Mouse (Mus musculus) erythroblast, embryonic 14.5 days (primary cell): ENCODE measurements at regions not wholly inside any gene's neighbourhood (a gene's known extent, or its start where the extent isn't known, plus 50 kb on each side); places are given as distances from the start of the nearest gene placed in this dataset.

Experiments
- GATA1 ChIP-seq: IDR thresholded peaks from 2 replicates; pipeline ENCODE4 v1.6.1; 2012; ENCODE audit warnings: low read length, inconsistent platforms, mixed read lengths
- TAL1 ChIP-seq: IDR thresholded peaks from 3 replicates; pipeline ENCODE4 v1.6.1; 2012; ENCODE audit warnings: low read length, inconsistent platforms, mixed read lengths

DNA sequence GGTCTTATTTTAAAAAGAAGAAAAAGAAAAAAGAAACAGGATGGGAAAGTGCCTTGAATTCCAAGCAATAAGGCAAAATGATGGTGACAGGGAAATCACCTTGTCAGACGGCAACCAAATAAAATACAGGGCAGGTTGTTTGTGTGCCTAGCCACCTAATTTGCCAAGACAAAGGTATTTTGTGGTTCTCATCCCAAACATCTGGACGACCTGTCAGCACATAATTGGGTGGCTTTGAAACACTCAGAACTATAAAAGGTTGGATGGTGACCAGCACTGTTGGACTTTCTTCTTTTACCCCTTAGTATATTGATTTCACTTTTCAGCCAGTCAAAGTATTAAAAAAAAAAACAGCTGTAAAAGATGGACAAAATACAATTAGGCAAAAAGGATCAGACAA, 58.8 kb upstream of the Gm12728 start:
- TF ChIP-seq GATA1 = no peak
- no peak for TF ChIP-seq TAL1
